In genomic region chr9:109128211-109128610, GRCm38 (mm10) we compare ENCODE assay signal across 10 mouse cellular contexts. TPM values are rescaled to one million over a fixed set of nuclear protein-coding genes. Genes with fewer than 3 reads are reported as not detected.
DNase-seq lines count a peak whose midpoint lies in the region; ATAC-seq and TF ChIP-seq lines count a peak whose summit lies in the region.
"Had no signal": no experiment of that assay in that cellular context is flagged by ENCODE, and none has a peak within 500 bp of the region (broad histone marks: within the 10 kb centered on the region; RNA-seq: fewer than 3 reads in every experiment).

No protein-coding gene starts in this region.

- no peak overlapping the region for H3K4me3 ChIP-seq in hindbrain, embryonic 11.5 days (ENCODE audit: low read depth, low read length)
- no peak overlapping the region for H3K4me3 ChIP-seq in hindbrain, embryonic 13.5 days
- no peak overlapping the region for H3K4me3 ChIP-seq in lung, adult 2 months (replicated peaks; ENCODE audit: extremely low read depth, low read depth, low read length)
- H3K4me3 ChIP-seq: myocyte; stomach, embryonic 15.5 days had no signal

- H3K36me3 ChIP-seq in hindbrain, embryonic 11.5 days (ENCODE audit: control insufficient read depth, insufficient read depth, low read length): no peaks in the 10 kb centered on the region
- H3K36me3 ChIP-seq in hindbrain, embryonic 13.5 days: no peaks in the 10 kb centered on the region
- H3K36me3 ChIP-seq: stomach, embryonic 15.5 days had no signal

- no peak overlapping the region for H3K4me2 ChIP-seq in hindbrain, embryonic 11.5 days (replicated peaks; ENCODE audit: low read depth, low read length)
- no peak overlapping the region for H3K4me2 ChIP-seq in hindbrain, embryonic 13.5 days
- H3K4me2 ChIP-seq: stomach, embryonic 15.5 days had no signal

- DNase-seq in hindbrain, embryonic 11.5 days (ENCODE audit: low spot score): peak; percentile 54
- peak; percentile 65 for DNase-seq in lung, postnatal 10 days
- no peak for DNase-seq in lung, adult 2 months
- DNase-seq in R1 (ENCODE audit: low read depth, low spot score): peak; percentile 42
- peak; percentile 65 for DNase-seq in lung, postnatal 36 days
- no peak for DNase-seq in thymus, postnatal 14 days

- H3K9ac ChIP-seq in hindbrain, embryonic 11.5 days (ENCODE audit: low read depth, low read length): no peak overlapping the region
- H3K9ac ChIP-seq in hindbrain, embryonic 13.5 days: no peak overlapping the region
- H3K9ac ChIP-seq: stomach, embryonic 15.5 days had no signal

- no peaks in the 10 kb centered on the region for H3K4me1 ChIP-seq in hindbrain, embryonic 11.5 days (replicated peaks; ENCODE audit: control insufficient read depth, insufficient read depth, low read length)
- H3K4me1 ChIP-seq in hindbrain, embryonic 13.5 days (replicated peaks): 0 out of 2 replicates have a peak, but pooled peaks cover 2% of the 10 kb centered on the region
- no peaks in the 10 kb centered on the region for H3K4me1 ChIP-seq in lung, adult 2 months (ENCODE audit: control insufficient read depth, insufficient read depth, low read length)
- H3K4me1 ChIP-seq: stomach, embryonic 15.5 days had no signal

- H3K27ac ChIP-seq in hindbrain, embryonic 11.5 days (ENCODE audit: low read depth, low read length): no peak overlapping the region
- no peak overlapping the region for H3K27ac ChIP-seq in hindbrain, embryonic 13.5 days
- H3K27ac ChIP-seq: stomach, embryonic 15.5 days had no signal

- WGBS in hindbrain, embryonic 11.5 days: 61% methylated on average over 3 of the region's 3 CpGs
- 66% methylated on average over 3 of the region's 3 CpGs for WGBS in hindbrain, embryonic 13.5 days
- 40% methylated on average over 3 of the region's 3 CpGs for WGBS in lung, adult 2 months

- TF ChIP-seq CTCF in lung, adult 2 months (IDR thresholded peaks at IDR 0.05; ENCODE audit: insufficient read depth, low read length): no peak; the same call in 1 of the 2 replicates

- no peaks in the 10 kb centered on the region for H3K27me3 ChIP-seq in hindbrain, embryonic 11.5 days (ENCODE audit: control insufficient read depth, insufficient read depth, low read length)
- H3K27me3 ChIP-seq in hindbrain, embryonic 13.5 days: no peaks in the 10 kb centered on the region
- H3K27me3 ChIP-seq: stomach, embryonic 15.5 days had no signal

- ATAC-seq in hindbrain, embryonic 11.5 days (ENCODE audit: low FRiP score): no peak
- no peak for ATAC-seq in hindbrain, embryonic 13.5 days (ENCODE audit: low FRiP score)

- no peak for TF ChIP-seq POLR2A in lung, adult 2 months (IDR thresholded peaks at IDR 0.05; ENCODE audit: borderline replicate concordance, extremely low read depth, low read depth, low read length)

- H3K9me3 ChIP-seq in hindbrain, embryonic 11.5 days (ENCODE audit: control insufficient read depth, low read length): no peaks in the 10 kb centered on the region
- H3K9me3 ChIP-seq in hindbrain, embryonic 13.5 days: no peaks in the 10 kb centered on the region
- H3K9me3 ChIP-seq: stomach, embryonic 15.5 days had no signal

RNA-seq across cellular contexts. Expression of gene Plxnb1, which starts 33.0 kb away (rescaled TPM):
- 16.9 and 18.2 TPM in 2 replicates for polyA plus RNA-seq in hindbrain, embryonic 11.5 days (2014; fragmentation: Nextera tagmentation; extraction: Ambion mirVana)
- polyA plus RNA-seq in hindbrain, embryonic 13.5 days (2015; fragmentation: Nextera tagmentation; extraction: Ambion mirVana): 22.5 and 27.2 TPM in 2 replicates
- polyA plus RNA-seq in lung, adult 2 months (2012; rRNA removed): 54.1 and 61.4 TPM in 2 replicates

RNA-seq across cellular contexts. Expression of gene Fbxw21, which starts 33.6 kb away (rescaled TPM):
- not detected in 2 replicates for polyA plus RNA-seq in hindbrain, embryonic 11.5 days (2014; fragmentation: Nextera tagmentation; extraction: Ambion mirVana)
- not detected in 2 replicates for polyA plus RNA-seq in hindbrain, embryonic 13.5 days (2015; fragmentation: Nextera tagmentation; extraction: Ambion mirVana)
- polyA plus RNA-seq in lung, adult 2 months (2012; rRNA removed): not detected in 2 replicates
- polyA plus RNA-seq: gonadal fat pad, adult 2 months; myocyte; stomach, embryonic 15.5 days had no signal

RNA-seq across cellular contexts. Expression of gene Tma7, which starts 45.8 kb away (rescaled TPM):
- polyA plus RNA-seq in hindbrain, embryonic 11.5 days (2014; fragmentation: Nextera tagmentation; extraction: Ambion mirVana): 756 and 774 TPM in 2 replicates
- 741 and 764 TPM in 2 replicates for polyA plus RNA-seq in hindbrain, embryonic 13.5 days (2015; fragmentation: Nextera tagmentation; extraction: Ambion mirVana)
- 13.4 and 19.0 TPM in 2 replicates for polyA plus RNA-seq in lung, adult 2 months (2012; rRNA removed)

RNA-seq across cellular contexts. Expression of gene Ccdc51, which starts 45.9 kb away (rescaled TPM):
- polyA plus RNA-seq in hindbrain, embryonic 11.5 days (2014; fragmentation: Nextera tagmentation; extraction: Ambion mirVana): 11.0 and 12.3 TPM in 2 replicates
- polyA plus RNA-seq in hindbrain, embryonic 13.5 days (2015; fragmentation: Nextera tagmentation; extraction: Ambion mirVana): 14.6 and 14.7 TPM in 2 replicates
- 3.5 and 3.7 TPM in 2 replicates for polyA plus RNA-seq in lung, adult 2 months (2012; rRNA removed)

RNA-seq across cellular contexts. Expression of gene Atrip, which starts 54.3 kb away (rescaled TPM):
- polyA plus RNA-seq in hindbrain, embryonic 11.5 days (2014; fragmentation: Nextera tagmentation; extraction: Ambion mirVana): 26.0 TPM in 2 replicates
- 27.8 and 32.4 TPM in 2 replicates for polyA plus RNA-seq in hindbrain, embryonic 13.5 days (2015; fragmentation: Nextera tagmentation; extraction: Ambion mirVana)
- polyA plus RNA-seq in lung, adult 2 months (2012; rRNA removed): 18.8 and 21.9 TPM in 2 replicates

Comparison
In these comparisons a context has a peak if more than half of its experiments do, and no peak if none do; other contexts are left out.
1. DNase-seq: peak in hindbrain, embryonic 11.5 days (single experiment), lung, postnatal 10 days (single experiment), R1 (single experiment) and lung, postnatal 36 days (single experiment); none in lung, adult 2 months (single experiment) and thymus, postnatal 14 days (single experiment).
2. RNA of gene Tma7, which starts 45.8 kb away (polyA plus RNA-seq): 756 to 774 TPM in hindbrain, embryonic 11.5 days and 741 to 764 TPM in hindbrain, embryonic 13.5 days; 13.4 to 19.0 TPM in lung, adult 2 months; every median in the first group is over 10 times any median in the second.